Mouse (Mus musculus): ENCODE measurements around the gene 4930512M02Rik.

DNA sequence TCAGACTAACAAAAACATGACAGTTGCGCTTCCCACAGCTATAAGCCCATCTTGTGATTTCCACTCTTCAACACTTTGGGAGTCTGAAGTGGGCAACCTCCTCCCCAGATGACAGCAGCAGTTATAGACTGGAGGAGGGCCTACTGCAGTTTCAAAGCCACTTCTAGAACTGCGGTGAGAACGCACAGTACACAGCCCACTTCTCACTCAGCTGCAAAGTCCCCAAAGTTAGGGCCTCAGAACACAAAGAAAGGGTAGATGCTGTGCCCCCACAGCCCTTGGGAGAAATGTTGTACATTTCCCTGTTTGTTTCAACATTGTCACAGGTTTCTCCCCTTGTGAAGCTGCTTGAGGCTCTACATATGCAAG, 40.3 kb upstream of the 4930512M02Rik start:
- TF ChIP-seq CTCF (IDR thresholded peaks at IDR 0.05; ENCODE audit: extremely low read depth, insufficient read depth, low read length) = no peak
- no peak for TF ChIP-seq POLR2A (IDR thresholded peaks at IDR 0.05; ENCODE audit: extremely low read depth, insufficient read depth, low read length)

All from cortical plate, adult 2 months (tissue).